Mouse (Mus musculus): ENCODE measurements around the gene Ypel1. TPM values are rescaled to one million over a fixed set of nuclear protein-coding genes. Genes with fewer than 3 reads are reported as not detected.

The Ypel1 gene
- polyA plus RNA-seq, 1 experiment: 2.4 TPM

- DNase-seq (ENCODE audit: low read depth): no peak
Measured at GRCm38 (mm10) chr16:17086669-17087193, 17.2 kb downstream of the Ypel1 start.

DNA sequence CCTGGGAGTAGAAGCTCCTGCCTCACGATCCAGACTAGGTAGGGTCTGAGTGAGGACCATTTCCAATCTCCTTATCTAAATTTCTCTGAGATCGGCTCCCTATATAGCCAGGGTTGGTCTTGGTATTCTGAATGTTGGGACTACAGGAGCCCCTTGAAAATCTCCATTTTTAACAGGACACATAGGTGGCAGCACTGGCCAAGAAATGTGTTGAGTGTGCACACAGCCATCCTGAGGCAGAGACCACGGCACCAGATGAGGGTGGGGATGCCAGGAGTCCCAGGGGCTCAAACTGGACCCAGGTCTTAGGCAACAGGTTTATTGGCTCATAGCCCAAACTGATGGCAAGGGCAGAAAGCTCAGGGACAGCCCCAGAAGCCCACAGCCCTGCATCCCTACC, 18.9 kb downstream of the Ypel1 start:
- DNase-seq (ENCODE audit: low read depth): no peak

DNA sequence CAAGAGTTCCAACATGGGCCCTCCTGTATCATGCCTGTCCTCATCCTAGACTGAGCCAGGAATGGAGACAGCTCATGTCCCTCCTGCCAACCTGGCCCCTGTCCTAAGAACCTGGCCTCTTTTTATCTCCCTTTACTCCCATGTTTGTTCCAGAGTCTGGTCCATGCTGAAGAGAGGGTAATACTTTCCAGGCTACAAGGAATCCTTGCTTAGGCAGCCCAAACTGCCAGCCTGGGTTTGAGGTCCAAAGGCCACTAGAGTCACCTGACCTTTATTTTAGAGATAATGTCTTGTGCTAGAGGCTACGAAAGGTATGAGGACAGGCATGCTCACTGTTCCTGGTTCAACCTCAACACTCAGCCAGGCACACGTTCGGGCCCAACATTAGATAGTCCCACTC, 27.4 kb downstream of the Ypel1 start:
- DNase-seq (ENCODE audit: low read depth): no peak

- DNase-seq (ENCODE audit: low read depth): no peak
Measured at GRCm38 (mm10) chr16:17102630-17103220, 33.2 kb downstream of the Ypel1 start.

GRCm38 (mm10) chr16:17104600-17104999, 35.1 kb downstream of the Ypel1 start:
- DNase-seq (ENCODE audit: low read depth): no peak

- DNase-seq (ENCODE audit: low read depth): peak; percentile 34
Measured at GRCm38 (mm10) chr16:17110771-17111743, 41.6 kb downstream of the Ypel1 start, which contains the start of gene Ppil2. Gene Ppil2, minus strand, starts transcription at chr16:17111257.

DNA sequence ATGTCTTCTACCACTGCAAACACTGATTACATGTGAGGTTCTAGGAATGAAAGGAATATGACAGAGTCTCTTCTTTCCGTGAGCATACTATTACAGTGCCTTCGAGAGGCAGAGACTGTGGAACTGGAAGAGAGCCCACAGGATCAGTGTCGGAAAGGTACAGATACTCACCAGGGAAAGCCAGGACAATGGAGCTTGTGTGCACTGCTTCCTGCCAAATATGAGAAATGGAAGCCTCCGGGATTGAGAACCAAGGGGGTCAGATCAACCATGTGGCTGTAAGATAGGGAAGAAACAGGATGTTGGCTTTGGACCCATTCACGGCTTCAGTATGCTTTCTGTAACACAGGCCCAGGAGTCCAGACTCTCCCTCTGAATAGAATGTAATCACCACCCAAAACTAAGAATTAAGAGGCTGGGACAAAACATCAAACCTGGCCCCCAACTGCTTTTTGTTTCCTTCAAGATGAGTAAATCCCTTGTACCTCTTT, 47.9 kb downstream of the Ypel1 start:
- no peak for DNase-seq (ENCODE audit: low read depth)

GRCm38 (mm10) chr16:17121569-17121968, 52.1 kb downstream of the Ypel1 start:
- DNase-seq (ENCODE audit: low read depth): no peak

- DNase-seq (ENCODE audit: low read depth): no peak
Measured at GRCm38 (mm10) chr16:17124119-17124870, 54.8 kb downstream of the Ypel1 start.

DNA sequence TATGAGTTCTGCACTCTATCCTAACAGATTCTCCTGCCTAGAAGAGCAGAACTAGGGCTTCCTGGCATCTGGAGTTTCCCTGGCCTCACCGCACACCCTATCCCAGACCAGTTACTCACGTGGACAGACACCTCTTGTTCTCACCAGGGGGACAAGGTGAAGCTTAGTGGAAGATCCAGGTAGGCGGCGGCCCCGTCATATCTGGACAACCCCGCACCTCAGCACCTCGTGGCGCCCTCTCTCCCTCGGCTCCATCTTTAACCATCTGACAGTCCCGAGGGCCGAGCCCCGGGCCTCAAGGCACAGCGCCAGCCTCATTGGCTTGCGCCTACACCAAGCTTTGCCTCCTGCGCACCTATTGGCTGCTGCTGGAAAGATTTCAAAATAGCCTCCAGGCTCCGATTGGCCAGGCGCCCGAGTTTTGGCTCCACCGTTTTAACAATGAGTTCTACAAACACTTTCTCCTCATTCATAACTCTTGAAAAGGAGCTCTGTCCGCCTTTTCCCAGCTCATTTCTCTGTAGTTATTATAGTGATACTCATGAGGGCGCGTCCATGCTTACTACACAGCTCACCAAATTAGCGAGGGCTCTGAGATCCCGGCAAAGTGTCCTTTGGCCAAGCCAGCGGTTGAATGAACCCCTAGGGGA, 55.5 kb downstream of the Ypel1 start, which contains the start of gene 2610318N02Rik:
Gene 2610318N02Rik, minus strand, starts transcription at position 297 of the 650 bp plus-strand sequence.
- DNase-seq (ENCODE audit: low read depth): no peak

GRCm38 (mm10) chr16:17127292-17127691, 57.8 kb downstream of the Ypel1 start:
- no peak for DNase-seq (ENCODE audit: low read depth)

DNA sequence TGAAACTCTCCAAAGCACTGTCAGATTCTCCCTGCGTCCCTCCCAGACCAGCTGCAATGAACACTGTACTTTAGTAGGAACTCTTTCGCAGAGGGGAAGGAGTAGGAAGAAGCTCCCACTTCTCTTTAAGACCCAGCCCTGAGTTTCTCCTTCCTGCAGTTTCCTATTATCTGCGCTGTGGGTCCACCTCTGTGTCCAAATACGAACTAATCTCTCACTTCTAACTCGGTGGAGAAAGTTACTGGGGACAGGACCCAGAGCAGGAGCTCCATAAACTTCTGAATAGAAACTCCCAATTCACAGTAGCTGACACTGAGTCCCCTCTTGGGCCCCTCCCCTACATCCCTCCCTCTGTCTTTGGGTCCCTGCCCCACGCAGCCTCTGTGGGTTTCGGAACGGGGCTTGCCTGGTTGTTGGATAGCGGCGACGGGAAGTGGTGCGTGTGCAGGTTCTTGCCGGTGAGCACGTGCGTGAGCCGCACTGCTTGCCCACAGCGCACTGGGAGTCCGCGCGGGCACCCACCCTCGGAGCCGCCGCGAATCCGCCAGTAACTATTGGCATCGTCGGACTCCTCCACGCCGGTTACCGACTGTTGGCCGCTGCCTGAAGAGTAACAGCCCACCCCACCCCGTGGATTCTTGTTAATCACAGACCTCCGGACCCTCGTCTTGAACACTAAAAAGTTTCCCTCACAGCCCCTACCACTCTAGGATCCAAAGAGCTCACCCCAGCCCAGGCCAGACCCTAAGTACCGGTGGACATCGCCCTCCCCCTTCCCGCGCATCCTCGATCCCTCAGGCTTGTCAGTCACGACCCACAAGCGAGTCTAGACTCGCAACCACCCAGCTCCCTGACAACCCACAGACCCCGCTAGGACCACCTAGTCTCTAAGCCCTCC, 61.9 kb downstream of the Ypel1 start:
- DNase-seq (ENCODE audit: low read depth): no peak

DNA sequence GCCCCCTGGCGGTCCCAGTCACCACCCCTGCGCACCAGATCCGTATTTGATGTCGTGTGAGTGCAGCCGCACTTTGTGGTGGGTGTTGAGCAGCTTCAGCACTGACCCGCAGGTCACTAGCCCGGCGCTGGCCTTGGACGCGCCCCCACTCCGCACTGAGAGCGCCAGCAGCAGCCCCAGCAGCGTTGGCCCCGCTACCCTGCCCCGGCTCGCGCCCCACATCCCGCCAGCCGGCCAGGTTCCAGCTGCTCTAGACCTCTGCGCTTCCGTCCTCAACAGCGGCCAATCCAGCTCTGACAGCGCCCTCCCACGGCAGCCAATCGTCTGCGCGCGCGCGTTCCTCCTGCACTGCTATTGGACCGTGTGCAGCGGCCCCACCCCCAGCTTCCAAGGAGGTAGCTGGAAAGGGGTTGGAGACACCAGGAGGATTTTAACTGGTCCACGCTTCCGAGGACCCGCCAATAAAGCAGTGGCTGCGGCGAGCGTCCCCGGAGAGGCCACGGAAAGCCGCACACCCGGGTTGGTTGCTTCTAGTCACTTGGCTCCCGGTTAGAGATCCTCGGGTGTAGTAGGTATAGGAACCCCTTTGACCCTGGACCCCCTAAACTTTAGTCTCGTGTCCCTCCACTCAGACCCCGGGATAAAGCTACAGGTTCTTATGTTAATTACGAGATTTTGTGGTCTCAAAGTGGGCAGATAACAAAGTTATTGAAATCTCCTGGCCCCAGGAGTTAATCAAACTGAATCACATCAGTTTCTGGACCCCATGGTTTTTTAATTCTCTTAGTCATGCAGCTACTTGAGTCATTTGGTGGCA, 62.8 kb downstream of the Ypel1 start, which contains the start of gene Sdf2l1:
Gene Sdf2l1, minus strand, starts transcription at position 295 of the 817 bp plus-strand sequence.
- DNase-seq (ENCODE audit: low read depth): peak; percentile 50

DNA sequence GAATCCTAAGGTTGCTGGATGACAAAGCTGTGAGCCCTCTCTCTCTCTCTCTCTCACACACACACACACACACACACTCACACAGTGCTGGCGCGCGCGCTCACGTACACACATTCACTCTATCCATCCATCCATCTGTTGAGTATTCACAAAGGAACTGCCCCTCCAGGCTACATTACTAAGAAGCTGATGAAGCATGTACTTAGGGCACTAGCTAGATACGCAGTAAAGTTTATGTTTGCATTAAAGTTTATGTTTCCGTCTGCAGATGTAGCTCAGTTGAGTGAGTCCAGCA, 63.4 kb downstream of the Ypel1 start:
- no peak for DNase-seq (ENCODE audit: low read depth)

Other genes with a start within 250 kb of the Ypel1 start
- 1.5 and 3.0 TPM in 2 replicates for gene Spag6l, start 240.2 kb upstream of the Ypel1 start, polyA plus RNA-seq (2012; rRNA removed)
- 0.14 TPM in 1 of 2 replicates, not detected in the other for gene Igll1, start 205.7 kb upstream of the Ypel1 start, polyA plus RNA-seq (2012; rRNA removed)
- gene Top3b, start 199.0 kb upstream of the Ypel1 start, polyA plus RNA-seq (2012; rRNA removed): 69.1 and 76.1 TPM in 2 replicates
- 2.6 and 2.7 TPM in 2 replicates for gene Vpreb1, start 198.9 kb upstream of the Ypel1 start, polyA plus RNA-seq (2012; rRNA removed)
- 13.8 and 17.1 TPM in 2 replicates for gene Ppm1f, start 173.2 kb upstream of the Ypel1 start, polyA plus RNA-seq (2012; rRNA removed)
- gene Mapk1, start 86.3 kb upstream of the Ypel1 start, polyA plus RNA-seq (2012; rRNA removed): 73.9 and 76.7 TPM in 2 replicates
- gene Ppil2, start 41.6 kb downstream of the Ypel1 start, polyA plus RNA-seq (2012; rRNA removed): 76.0 and 83.6 TPM in 2 replicates
- gene 2610318N02Rik, start 55.5 kb downstream of the Ypel1 start, polyA plus RNA-seq (2012; rRNA removed): 9.5 and 15.0 TPM in 2 replicates
- 107 and 171 TPM in 2 replicates for gene Sdf2l1, start 62.7 kb downstream of the Ypel1 start, polyA plus RNA-seq (2012; rRNA removed)
- 3.8 and 5.3 TPM in 2 replicates for gene Ydjc, start 74.9 kb downstream of the Ypel1 start, polyA plus RNA-seq (2012; rRNA removed)
- gene Ccdc116, start 77.5 kb downstream of the Ypel1 start, polyA plus RNA-seq (2012; rRNA removed): 0.84 and 1.5 TPM in 2 replicates
- 48.4 and 51.4 TPM in 2 replicates for gene Ube2l3, start 133.0 kb downstream of the Ypel1 start, polyA plus RNA-seq (2012; rRNA removed)
- 0.36 and 0.88 TPM in 2 replicates for gene Rimbp3, start 138.9 kb downstream of the Ypel1 start, polyA plus RNA-seq (2012; rRNA removed)
- gene Hic2, start 163.9 kb downstream of the Ypel1 start, polyA plus RNA-seq (2012; rRNA removed): 2.6 and 3.4 TPM in 2 replicates
- gene Tmem191c, start 206.4 kb downstream of the Ypel1 start, polyA plus RNA-seq (2012; rRNA removed): 15.6 and 23.2 TPM in 2 replicates

All from gonadal fat pad, adult 2 months (tissue).